18 mouse cellular contexts compared by ENCODE assay signal in the genomic region with DNA sequence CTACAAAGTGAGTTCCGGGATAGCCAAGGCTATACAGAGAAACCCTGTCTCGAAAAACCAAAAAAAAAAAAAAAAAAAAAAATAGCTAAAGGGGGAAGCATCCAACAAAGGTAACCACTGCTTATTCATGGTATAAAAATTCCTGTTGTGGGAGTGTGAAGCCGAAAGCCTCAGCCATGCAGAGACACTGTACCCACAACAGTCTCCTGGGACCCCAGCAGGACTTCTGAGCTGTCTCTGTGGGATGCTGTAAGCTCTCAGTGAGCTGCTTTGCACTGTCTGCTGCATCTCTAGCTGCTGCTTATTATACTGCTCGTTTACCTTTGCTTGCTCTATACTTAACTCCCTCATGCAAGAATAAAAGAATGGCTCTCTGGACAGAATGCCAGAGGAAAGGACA. TPM values are rescaled to one million over a fixed set of nuclear protein-coding genes. Genes with fewer than 3 reads are reported as not detected.
DNase-seq lines count a peak whose midpoint lies in the region; ATAC-seq and TF ChIP-seq lines count a peak whose summit lies in the region.
"Had no signal": no experiment of that assay in that cellular context is flagged by ENCODE, and none has a peak within 500 bp of the region (broad histone marks: within the 10 kb centered on the region; RNA-seq: fewer than 3 reads in every experiment).

No protein-coding gene starts in this region.

- no peak for ATAC-seq in midbrain, embryonic 12.5 days (ENCODE audit: low FRiP score, low read depth)
- no peak for ATAC-seq in midbrain, postnatal 0 days (ENCODE audit: low FRiP score)
- ATAC-seq in forebrain, embryonic 12.5 days (ENCODE audit: low FRiP score): no peak
- ATAC-seq: activated CD4-positive, CD25-positive, alpha-beta regulatory T cell, adult 4 months; forebrain, embryonic 14.5 days; forebrain, embryonic 16.5 days had no signal

- no peaks in the 10 kb centered on the region for H3K4me1 ChIP-seq in midbrain, embryonic 12.5 days
- no peaks in the 10 kb centered on the region for H3K4me1 ChIP-seq in midbrain, postnatal 0 days (ENCODE audit: insufficient read depth, low read length)
- no peaks in the 10 kb centered on the region for H3K4me1 ChIP-seq in forebrain, embryonic 12.5 days
- H3K4me1 ChIP-seq: embryonic facial prominence, embryonic 10.5 days; embryonic facial prominence, embryonic 12.5 days had no signal

- TF ChIP-seq CTCF in midbrain, postnatal 0 days (IDR thresholded peaks at IDR 0.05): no peak

- 80% methylated on average over 4 of the region's 4 CpGs for WGBS in midbrain, embryonic 12.5 days
- 90% methylated on average over 3 of the region's 4 CpGs for WGBS in midbrain, postnatal 0 days
- 80% methylated on average over 4 of the region's 4 CpGs for WGBS in forebrain, embryonic 12.5 days

- no peak overlapping the region for H3K4me3 ChIP-seq in midbrain, embryonic 12.5 days
- H3K4me3 ChIP-seq in midbrain, postnatal 0 days (ENCODE audit: low read depth, low read length): no peak overlapping the region
- no peak overlapping the region for H3K4me3 ChIP-seq in forebrain, embryonic 12.5 days (replicated peaks)
- H3K4me3 ChIP-seq: embryonic facial prominence, embryonic 10.5 days; embryonic facial prominence, embryonic 12.5 days had no signal

- no peak for DNase-seq in midbrain, postnatal 0 days (ENCODE audit: low spot score)
- peak; percentile 86 for DNase-seq in 3T3-L1 (ENCODE audit: low read depth, low spot score)
- DNase-seq in spleen, postnatal 4 days (ENCODE audit: low spot score in 2 of 2): no peak
- DNase-seq: adrenal gland, adult 8-10 months; adrenal gland, postnatal 14 days; adrenal gland, postnatal 36 days; cerebellum, adult 11-12 months; cerebellum, adult 2 months; cerebellum, adult 9-10 months; cerebellum, postnatal 10 days; cerebellum, postnatal 25 days had no signal

- no peaks in the 10 kb centered on the region for H3K9me3 ChIP-seq in midbrain, embryonic 12.5 days
- no peaks in the 10 kb centered on the region for H3K9me3 ChIP-seq in midbrain, postnatal 0 days (ENCODE audit: low read length)
- no peaks in the 10 kb centered on the region for H3K9me3 ChIP-seq in forebrain, embryonic 12.5 days
- H3K9me3 ChIP-seq: embryonic facial prominence, embryonic 10.5 days; embryonic facial prominence, embryonic 12.5 days had no signal

- peaks cover 70% of the 10 kb centered on the region for H3K36me3 ChIP-seq in midbrain, embryonic 12.5 days
- peaks cover 52% of the 10 kb centered on the region for H3K36me3 ChIP-seq in midbrain, postnatal 0 days (ENCODE audit: insufficient read depth, low read length)
- peaks cover 72% of the 10 kb centered on the region for H3K36me3 ChIP-seq in forebrain, embryonic 12.5 days (replicated peaks)

- no peak overlapping the region for H3K27ac ChIP-seq in midbrain, embryonic 12.5 days (replicated peaks)
- no peak overlapping the region for H3K27ac ChIP-seq in midbrain, postnatal 0 days (ENCODE audit: low read depth, low read length)
- no peak overlapping the region for H3K27ac ChIP-seq in forebrain, embryonic 12.5 days
- H3K27ac ChIP-seq: embryonic facial prominence, embryonic 10.5 days; embryonic facial prominence, embryonic 12.5 days had no signal

- H3K9ac ChIP-seq in midbrain, embryonic 12.5 days (replicated peaks): 0 out of 2 replicates have a peak overlapping the region, but pooled peaks have one; percentile 24
- H3K9ac ChIP-seq in midbrain, postnatal 0 days (replicated peaks; ENCODE audit: low read length, poor library complexity, severe bottlenecking): no peak overlapping the region
- no peak overlapping the region for H3K9ac ChIP-seq in forebrain, embryonic 12.5 days
- H3K9ac ChIP-seq: embryonic facial prominence, embryonic 12.5 days had no signal

- H3K27me3 ChIP-seq in midbrain, embryonic 12.5 days: no peaks in the 10 kb centered on the region
- H3K27me3 ChIP-seq in midbrain, postnatal 0 days (ENCODE audit: insufficient read depth, low read length): no peaks in the 10 kb centered on the region
- H3K27me3 ChIP-seq in forebrain, embryonic 12.5 days: no peaks in the 10 kb centered on the region
- H3K27me3 ChIP-seq: embryonic facial prominence, embryonic 12.5 days had no signal

- H3K4me2 ChIP-seq in midbrain, embryonic 12.5 days (replicated peaks): no peak overlapping the region
- no peak overlapping the region for H3K4me2 ChIP-seq in midbrain, postnatal 0 days (ENCODE audit: low read depth, low read length, poor library complexity, severe bottlenecking)
- H3K4me2 ChIP-seq in forebrain, embryonic 12.5 days: no peak overlapping the region
- H3K4me2 ChIP-seq: embryonic facial prominence, embryonic 12.5 days had no signal

RNA-seq across cellular contexts. Expression of a gene that starts 23.1 kb away (rescaled TPM):
- 47.8 and 48.7 TPM in 2 replicates for polyA plus RNA-seq in midbrain, embryonic 12.5 days (2016; fragmentation: Nextera tagmentation; extraction: Ambion mirVana)
- 25.9 and 28.5 TPM in 2 replicates for total RNA-seq in midbrain, postnatal 0 days (2014; rRNA removed)
- polyA plus RNA-seq in midbrain, postnatal 0 days (2015; fragmentation: Nextera tagmentation; extraction: Ambion mirVana): 33.5 and 34.0 TPM in 2 replicates
- 46.4 and 49.7 TPM in 2 replicates for polyA plus RNA-seq in forebrain, embryonic 12.5 days (2016; fragmentation: Nextera tagmentation; extraction: Ambion mirVana)

RNA-seq across cellular contexts. Expression of a gene that starts 23.2 kb away (rescaled TPM):
- 38.3 and 40.6 TPM in 2 replicates for polyA plus RNA-seq in midbrain, embryonic 12.5 days (2016; fragmentation: Nextera tagmentation; extraction: Ambion mirVana)
- 7.6 and 10.5 TPM in 2 replicates for total RNA-seq in midbrain, postnatal 0 days (2014; rRNA removed)
- 16.6 and 17.9 TPM in 2 replicates for polyA plus RNA-seq in midbrain, postnatal 0 days (2015; fragmentation: Nextera tagmentation; extraction: Ambion mirVana)
- polyA plus RNA-seq in forebrain, embryonic 12.5 days (2016; fragmentation: Nextera tagmentation; extraction: Ambion mirVana): 36.2 and 41.7 TPM in 2 replicates

RNA-seq across cellular contexts. Expression of a gene that starts 33.4 kb away (rescaled TPM):
- 17.4 and 18.0 TPM in 2 replicates for polyA plus RNA-seq in midbrain, embryonic 12.5 days (2016; fragmentation: Nextera tagmentation; extraction: Ambion mirVana)
- total RNA-seq in midbrain, postnatal 0 days (2014; rRNA removed): 9.9 and 15.1 TPM in 2 replicates
- polyA plus RNA-seq in midbrain, postnatal 0 days (2015; fragmentation: Nextera tagmentation; extraction: Ambion mirVana): 14.7 and 16.2 TPM in 2 replicates
- 18.5 and 19.6 TPM in 2 replicates for polyA plus RNA-seq in forebrain, embryonic 12.5 days (2016; fragmentation: Nextera tagmentation; extraction: Ambion mirVana)
